Mouse (Mus musculus) CH12.LX (cell line): Measurements from ENCODE around the gene Gm45713. TPM values are rescaled to one million over a fixed set of nuclear protein-coding genes. Genes with fewer than 3 reads are reported as not detected.

Experiments used
- DNase-seq: peaks from one replicate; pipeline ENCODE4 v3.0.0-alpha.2; 2013; ENCODE audit errors: extremely low read depth
- H3K27ac ChIP-seq: 2 replicates; pipeline ENCODE4 v1.5.1; 2012; ENCODE audit warnings: low read depth, mild to moderate bottlenecking, control low read depth, moderate library complexity; ENCODE audit not compliant: insufficient read depth
- H3K27me3 ChIP-seq: replicated peaks from 2 replicates; pipeline ENCODE3; 2012; ENCODE audit warnings: inconsistent platforms
- H3K36me3 ChIP-seq, 2 experiments: replicated peaks in 1 of 2; 2 replicates each; pipeline versions ENCODE3 to v1.6.1; 2012; ENCODE audit warnings: inconsistent platforms in 1 of 2, low read length in 1 of 2, mild to moderate bottlenecking in 1 of 2, mixed read lengths in 1 of 2, moderate library complexity in 1 of 2; ENCODE audit not compliant: control insufficient read depth in 1 of 2, insufficient read depth in 1 of 2
- H3K4me1 ChIP-seq, 2 experiments: 2 replicates each; pipeline ENCODE4 v1.6.1; 2012; ENCODE audit warnings: inconsistent platforms in 1 of 2, moderate library complexity in 1 of 2; ENCODE audit not compliant: insufficient read depth in 2 of 2, control insufficient read depth in 1 of 2
- H3K4me2 ChIP-seq: 2 replicates; pipeline ENCODE4 v1.6.1; 2012; ENCODE audit warnings: low read depth, mild to moderate bottlenecking, control low read depth; ENCODE audit not compliant: poor library complexity, insufficient read depth, severe bottlenecking
- H3K4me3 ChIP-seq, 3 experiments: fragments of 150-350 bp in 1 of 3; sonication (generic) in 1 of 3; replicated peaks in 1 of 3; 2 replicates each; pipeline versions ENCODE3 to v1.5.1; 2011 to 2012; ENCODE audit warnings: low read depth in 2 of 3, low read length in 2 of 3, mild to moderate bottlenecking in 2 of 3, moderate library complexity in 2 of 3, control low read depth in 1 of 3, improper control_type of control experiment in 1 of 3, inconsistent platforms in 1 of 3, mixed read lengths in 1 of 3; ENCODE audit not compliant: poor library complexity in 1 of 3
- H3K79me2 ChIP-seq: replicated peaks from 2 replicates; pipeline ENCODE4 v1.6.1; 2012; ENCODE audit warnings: mild to moderate bottlenecking, moderate library complexity; ENCODE audit not compliant: control insufficient read depth, poor library complexity, insufficient read depth, severe bottlenecking; ENCODE audit errors: extremely low read depth
- H3K9ac ChIP-seq: 2 replicates; pipeline ENCODE4 v1.6.1; 2012; ENCODE audit warnings: low read depth, mild to moderate bottlenecking, control low read depth, moderate library complexity; ENCODE audit not compliant: insufficient read depth
- H3K9me3 ChIP-seq: replicated peaks from 2 replicates; pipeline ENCODE3; 2012; ENCODE audit warnings: low read length, inconsistent platforms, mixed read lengths
- CHD1 ChIP-seq: IDR thresholded peaks from 2 replicates; pipeline ENCODE4 v1.6.1; 2012; ENCODE audit warnings: low read depth, low read length, improper control_type of control experiment, inconsistent platforms
- CHD2 ChIP-seq: IDR thresholded peaks from 2 replicates; pipeline ENCODE4 v1.6.1; 2011; ENCODE audit warnings: low read length, improper control_type of control experiment
- E2F4 ChIP-seq: IDR thresholded peaks from 2 replicates; pipeline ENCODE4 v1.6.1; 2011; ENCODE audit warnings: low read depth, low read length, improper control_type of control experiment; ENCODE audit not compliant: insufficient replicate concordance
- ELF1 ChIP-seq: IDR thresholded peaks from 2 replicates; pipeline ENCODE4 v1.6.1; 2014; ENCODE audit warnings: low read depth, mild to moderate bottlenecking, inconsistent platforms, low read length, improper control_type of control experiment
- GABPA ChIP-seq: IDR thresholded peaks from 2 replicates; pipeline ENCODE4 v1.6.1; 2012; ENCODE audit warnings: low read depth, low read length, improper control_type of control experiment, inconsistent platforms; ENCODE audit not compliant: insufficient replicate concordance
- IRF4 ChIP-seq: IDR thresholded peaks from 2 replicates; pipeline ENCODE4 v1.6.1; 2014; ENCODE audit warnings: low read depth, mild to moderate bottlenecking, inconsistent platforms, low read length, improper control_type of control experiment
- JUND ChIP-seq: conservative IDR thresholded peaks from 2 replicates; pipeline ENCODE4 v1.6.1; 2011; ENCODE audit warnings: low read depth, low read length, improper control_type of control experiment
- KAT2A ChIP-seq: IDR thresholded peaks from 2 replicates; pipeline ENCODE4 v1.6.1; 2012; ENCODE audit warnings: low read length, improper control_type of control experiment, inconsistent platforms; ENCODE audit not compliant: insufficient replicate concordance
- MAFK ChIP-seq: IDR thresholded peaks from 2 replicates; pipeline ENCODE4 v1.6.1; 2011; ENCODE audit warnings: low read length, improper control_type of control experiment; ENCODE audit not compliant: insufficient replicate concordance
- MAX ChIP-seq: IDR thresholded peaks from 2 replicates; pipeline ENCODE4 v1.6.1; 2011; ENCODE audit warnings: low read length, improper control_type of control experiment
- MAZ ChIP-seq: IDR thresholded peaks from 2 replicates; pipeline ENCODE4 v1.6.1; 2012; ENCODE audit warnings: low read depth, mild to moderate bottlenecking, inconsistent platforms, low read length, improper control_type of control experiment, moderate library complexity
- MYC ChIP-seq: IDR thresholded peaks from 2 replicates; pipeline ENCODE4 v1.6.1; 2011; ENCODE audit warnings: low read depth, mild to moderate bottlenecking, improper control_type of control experiment, low read length
- NELFE ChIP-seq: IDR thresholded peaks from 2 replicates; pipeline ENCODE4 v1.6.1; 2011; ENCODE audit warnings: low read depth, low read length, improper control_type of control experiment
- NRF1 ChIP-seq: IDR thresholded peaks from 2 replicates; pipeline ENCODE4 v1.6.1; 2014; ENCODE audit warnings: low read depth, mild to moderate bottlenecking, inconsistent platforms, low read length, improper control_type of control experiment, moderate library complexity
- PAX5 ChIP-seq: IDR thresholded peaks from 2 replicates; pipeline ENCODE4 v1.6.1; 2012; ENCODE audit warnings: low read length, inconsistent platforms, mixed read lengths
- POLR2A ChIP-seq: IDR thresholded peaks from 2 replicates; pipeline ENCODE4 v1.6.1; 2011; ENCODE audit warnings: low read depth, mild to moderate bottlenecking, improper control_type of control experiment, low read length
- RAD21 ChIP-seq: IDR thresholded peaks from 2 replicates; pipeline ENCODE4 v1.6.1; 2011; ENCODE audit warnings: low read depth, mild to moderate bottlenecking, low read length, improper control_type of control experiment, moderate library complexity
- RCOR1 ChIP-seq: conservative IDR thresholded peaks from 2 replicates; pipeline ENCODE4 v1.6.1; 2012; ENCODE audit warnings: low read depth, mild to moderate bottlenecking, inconsistent platforms, low read length, improper control_type of control experiment
- SIN3A ChIP-seq: IDR thresholded peaks from 2 replicates; pipeline ENCODE4 v1.6.1; 2012; ENCODE audit warnings: low read length, improper control_type of control experiment, inconsistent platforms
- TBP ChIP-seq: conservative IDR thresholded peaks from 2 replicates; pipeline ENCODE4 v1.6.1; 2011; ENCODE audit warnings: low read depth, low read length, improper control_type of control experiment
- ZC3H11A ChIP-seq: IDR thresholded peaks from 2 replicates; pipeline ENCODE4 v1.6.1; 2012; ENCODE audit warnings: low read depth, mild to moderate bottlenecking, inconsistent platforms, low read length, improper control_type of control experiment
- dilution Hi-C: fragments of 300-500 bp; cut with MboI; formaldehyde crosslinking; loops from 2 replicates; pipeline ENCODE4 v1.14.3; 2020; ENCODE audit warnings: low sequenced_read_pairs; ENCODE audit not compliant: extremely low pct_unique_long_range_greater_than_20kb, extremely low pct_ligation_motif_present
- in situ Hi-C: fragments of 300-500 bp; cut with MboI; formaldehyde crosslinking; loops from 3 replicates; pipeline ENCODE4 v1.14.3; 2019; ENCODE audit warnings: low sequenced_read_pairs, low pct_ligation_motif_present, low pct_unique_long_range_greater_than_20kb, mixed read lengths
- polyA plus RNA-seq: library from polyadenylated mRNA; unstranded; fragments of >175 nt; gene quantifications from 2 replicates; pipeline ENCODE4 v1.2.1, GENCODE M21; 2012; ENCODE audit warnings: low read depth; ENCODE audit not compliant: insufficient read length
- total RNA-seq, 2 experiments: library from RNA; depleted of rRNA; stranded (reverse); fragments of 300-350 nt in 1 of 2; fragments of >200 nt in 1 of 2; gene quantifications; 2 replicates each; pipeline ENCODE4 v1.2.3; 2012 to 2014

Gm45713 gene
- total and polyA plus RNA-seq, 3 experiments, result 2.2 TPM; not detected in 2

DNA sequence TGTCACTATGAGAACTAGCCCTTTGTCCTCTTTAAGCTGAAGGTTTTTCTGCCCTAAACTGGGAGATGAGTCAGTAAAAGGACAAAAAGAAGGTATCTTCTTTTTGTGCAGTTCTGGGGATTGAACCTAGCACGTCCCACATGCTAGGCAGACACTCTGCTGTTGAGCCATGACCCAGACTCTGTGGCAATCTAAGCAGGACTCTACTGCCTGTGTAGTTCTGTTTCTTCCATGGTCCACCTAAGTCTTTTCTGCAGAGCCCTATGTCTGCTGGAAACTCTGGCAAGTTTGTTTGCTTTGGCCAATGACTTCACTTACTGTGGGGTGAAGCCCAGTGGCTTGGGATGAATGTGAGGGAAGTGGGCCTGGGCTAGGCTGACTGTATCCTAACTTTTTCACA, 2.4 kb upstream of the Gm45713 start:
- Histone ChIP-seq H3K4me3 (no peak overlapping the region), H3K9me3 (peaks cover under 1% of the 10 kb centered on the region), H3K4me1 (peaks cover 5 to 34% of the 10 kb centered on the region in 2 experiments), H3K4me2 (no peak overlapping the region), H3K79me2 (no peaks in the 10 kb centered on the region), H3K27me3 (no peaks in the 10 kb centered on the region), H3K36me3 (peaks cover 6 to 33% of the 10 kb centered on the region in 2 experiments), H3K27ac (no peak overlapping the region), H3K9ac (no peak overlapping the region)
- TF ChIP-seq TBP, result 0 out of 2 replicates have a peak, but pooled peaks have one; percentile 24
- no peak for TF ChIP-seq KAT2A
- in situ Hi-C loops (no loop called here), dilution Hi-C loops (no loop called here)
- no peak for DNase-seq

DNA sequence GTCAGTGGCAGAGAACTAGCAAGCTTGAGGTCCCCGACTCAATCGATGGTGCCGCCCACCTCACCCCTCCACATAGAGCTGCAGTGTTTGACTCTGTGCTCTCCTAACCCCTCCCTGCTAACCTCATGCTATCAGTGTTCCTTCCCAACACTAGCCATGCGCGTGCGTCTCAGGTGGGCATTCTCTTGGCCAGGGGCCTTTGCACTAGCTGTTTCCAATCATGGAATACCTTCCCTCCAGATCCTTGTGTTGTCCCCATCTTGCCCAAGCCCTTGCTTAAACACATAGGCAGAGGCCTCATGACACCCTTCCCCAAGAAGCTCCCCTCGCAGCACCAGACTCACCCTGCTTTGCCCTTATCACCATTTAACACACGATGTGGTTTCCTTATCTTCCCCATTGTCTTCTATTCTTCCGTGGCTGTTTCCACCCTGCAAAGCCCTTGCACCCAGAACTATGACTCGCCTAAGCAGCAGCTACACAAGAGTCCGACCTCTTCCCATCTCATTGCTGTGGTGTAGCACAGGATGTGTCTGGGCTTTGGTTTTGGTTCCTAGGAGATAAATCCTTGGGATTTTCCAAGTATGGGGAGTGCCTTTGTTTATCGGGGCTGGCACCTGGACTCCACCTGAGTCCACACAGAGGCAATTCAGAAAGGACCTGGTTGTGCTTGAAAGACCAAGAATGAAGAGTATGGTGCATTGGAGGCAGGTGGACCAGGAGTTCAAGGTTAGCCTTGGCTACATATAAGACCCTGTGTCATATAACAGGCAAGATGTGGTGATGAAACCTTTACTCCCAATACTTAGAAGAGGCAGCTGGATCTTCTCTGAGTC, 1.4 kb upstream of the Gm45713 start:
- no peak for DNase-seq
- no peak overlapping the region for H3K4me2 ChIP-seq
- peaks cover 5 to 34% of the 10 kb centered on the region in 2 experiments for H3K4me1 ChIP-seq
- dilution Hi-C loops, result no loop called here
- H3K9ac ChIP-seq, result no peak overlapping the region
- H3K9me3 ChIP-seq, result peaks cover 3% of the 10 kb centered on the region
- TF ChIP-seq PAX5 (no peak), NRF1 (no peak), MAZ (no peak)
- no peaks in the 10 kb centered on the region for H3K27me3 ChIP-seq
- no peaks in the 10 kb centered on the region for H3K79me2 ChIP-seq
- H3K27ac ChIP-seq, result no peak overlapping the region
- in situ Hi-C loops, result no loop called here
- H3K4me3 ChIP-seq, result no peak overlapping the region
- H3K36me3 ChIP-seq, result peaks cover under 1 to 25% of the 10 kb centered on the region in 2 experiments

DNA sequence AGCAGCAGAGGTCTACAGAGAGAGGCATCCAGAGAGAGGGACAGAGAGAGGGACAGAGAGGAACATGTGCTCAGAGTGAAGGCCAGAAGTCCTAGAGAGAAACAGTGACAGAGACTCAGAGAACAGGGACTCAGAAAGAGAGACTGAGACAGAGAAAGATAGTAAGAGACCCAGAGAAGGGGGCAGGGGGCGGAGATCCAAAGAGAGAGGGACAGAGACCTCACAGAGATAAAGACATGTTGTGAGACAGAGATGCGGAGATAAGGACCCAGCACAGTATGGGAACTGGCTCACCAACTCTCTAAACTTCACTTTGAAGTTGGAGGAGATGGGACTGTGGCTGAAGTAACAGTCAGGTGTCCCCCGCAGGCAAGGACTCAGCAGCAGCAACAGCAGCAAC, 661 bp downstream of the Gm45713 start:
- H3K9me3 ChIP-seq, result peaks cover 3% of the 10 kb centered on the region
- dilution Hi-C loops, result no loop called here
- H3K36me3 ChIP-seq, result peaks cover 0 to 26% of the 10 kb centered on the region in 2 experiments
- no peaks in the 10 kb centered on the region for H3K27me3 ChIP-seq
- DNase-seq, result no peak
- H3K4me1 ChIP-seq, result peaks cover 5 to 25% of the 10 kb centered on the region in 2 experiments
- TF ChIP-seq IRF4 (no peak), NRF1 (no peak), POLR2A (no peak), GABPA (no peak), NELFE (no peak), ELF1 (no peak), ZC3H11A (no peak), MAX (no peak), RCOR1 (no peak), KAT2A (no peak), CHD1 (no peak), JUND (no peak), MYC (no peak), RAD21 (no peak), E2F4 (no peak), MAFK (no peak), CHD2 (no peak), SIN3A (no peak)
- H3K4me3 ChIP-seq, result peak overlapping the region; percentile 37 to 76 (median 67)
- H3K27ac ChIP-seq, result no peak overlapping the region
- H3K79me2 ChIP-seq, result no peaks in the 10 kb centered on the region
- H3K9ac ChIP-seq, result peak overlapping the region; percentile 86; the same call in 1 of the 2 replicates
- peak overlapping the region; percentile 72 for H3K4me2 ChIP-seq
- in situ Hi-C loops, result no loop called here
